Mouse (Mus musculus) frontal cortex, adult (tissue): Measurements from ENCODE around the gene Saal1.
A peak's percentile ranks its signal among the peaks of the same experiment; 100 is the strongest.
"Not testable (repeated sequence)": the region's sequence is repeated elsewhere in the genome, so short reads cannot be mapped to it uniquely, and the experiment has no call there.

Experiments
- ATAC-seq: cut with Nextera tagmentation; 2 replicates; pipeline ENCODE4 v1.9.2; 2017; ENCODE audit warnings: mild to moderate bottlenecking, moderate library complexity, mixed read lengths; ENCODE audit not compliant: low TSS enrichment

The Saal1 gene

DNA sequence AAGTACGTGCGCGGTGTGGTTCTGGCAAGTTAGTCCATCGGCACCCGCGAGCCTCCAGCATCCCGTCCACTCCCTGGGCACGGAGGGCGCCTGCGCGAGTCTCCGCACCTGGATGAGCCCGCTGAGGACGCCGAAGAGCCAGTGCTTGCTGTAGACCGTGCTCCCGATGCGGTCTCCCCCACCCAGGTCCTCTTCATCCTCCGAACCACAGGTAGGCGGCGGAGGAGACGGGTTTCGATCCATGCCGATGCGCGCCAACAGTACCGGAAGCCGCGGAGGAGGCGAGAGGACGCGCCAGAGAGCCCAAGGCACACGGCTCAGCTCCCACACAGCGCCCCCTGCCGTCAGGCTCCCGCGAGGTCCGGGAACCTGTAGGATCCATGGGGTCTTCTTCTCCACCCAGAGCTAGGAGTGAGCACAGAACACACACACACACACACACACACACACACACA lies at the start of gene Saal1:
Saal1 (minus strand) TSS at position 291 of the 455 bp plus-strand sequence.
- peak; percentile 92 for ATAC-seq

DNA sequence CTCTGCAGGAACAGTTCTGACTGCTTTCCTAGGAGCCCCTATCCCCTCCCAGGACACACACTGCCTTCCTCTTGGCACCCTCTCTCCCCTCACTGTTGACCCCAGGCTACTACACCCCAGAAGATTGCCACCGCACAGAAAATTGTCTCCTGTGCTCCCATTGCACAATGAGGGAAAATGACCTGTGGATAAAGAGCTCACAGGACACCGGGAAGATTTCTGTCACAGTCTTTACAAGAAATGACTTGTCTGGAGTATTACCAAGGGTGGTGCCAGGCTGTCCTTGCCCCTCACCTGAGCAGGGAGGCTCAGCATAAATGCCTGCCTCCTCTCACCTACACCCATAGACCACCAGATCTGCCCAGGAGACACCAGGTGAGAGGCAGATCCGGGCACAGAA lies 41.0 kb upstream of the Saal1 start, which contains the start of gene Saa2:
Saa2 (plus strand) TSS at position 301 of the 400 bp plus-strand sequence.
- no peak for ATAC-seq

DNA sequence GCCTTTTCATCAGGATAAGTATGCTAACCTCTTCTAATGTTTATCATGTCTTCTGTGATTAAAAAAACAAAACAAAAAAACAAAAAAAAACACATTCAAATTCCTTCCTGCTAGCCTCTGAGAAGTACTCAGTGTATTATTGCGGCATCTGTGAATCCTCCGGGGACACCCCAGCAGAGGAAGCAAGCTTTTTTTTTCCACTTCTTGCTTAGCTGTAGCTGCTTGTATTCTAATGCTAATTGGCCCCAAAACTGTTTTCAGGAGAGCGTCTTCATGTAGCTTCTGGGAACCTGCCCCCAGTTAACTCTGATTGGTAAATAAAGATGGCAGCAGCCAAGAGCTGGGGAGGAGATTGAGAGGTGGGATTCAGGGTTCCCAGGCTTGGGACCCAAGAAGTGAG lies 38.0 kb upstream of the Saal1 start:
- no peak for ATAC-seq

DNA sequence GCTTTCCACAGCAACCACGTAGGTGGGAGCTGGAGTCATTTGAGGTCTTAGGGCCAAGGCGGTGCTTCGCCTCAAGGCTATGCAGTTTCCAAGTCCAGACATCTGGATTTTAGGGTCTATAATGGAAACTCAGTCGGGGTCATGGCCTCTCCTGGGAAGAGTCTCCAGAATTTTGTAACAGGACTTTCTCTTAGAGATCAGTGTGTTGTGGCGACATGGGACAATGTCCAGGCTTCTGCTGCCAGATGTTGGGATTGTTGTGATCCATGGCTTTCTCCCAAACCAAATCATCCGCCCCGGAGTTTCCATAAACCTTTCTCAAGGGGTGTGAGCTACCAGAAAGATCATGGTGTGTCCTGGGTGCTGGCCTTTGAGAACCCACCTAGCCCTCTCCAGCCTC lies 35.9 kb upstream of the Saal1 start:
- ATAC-seq, result no peak

DNA sequence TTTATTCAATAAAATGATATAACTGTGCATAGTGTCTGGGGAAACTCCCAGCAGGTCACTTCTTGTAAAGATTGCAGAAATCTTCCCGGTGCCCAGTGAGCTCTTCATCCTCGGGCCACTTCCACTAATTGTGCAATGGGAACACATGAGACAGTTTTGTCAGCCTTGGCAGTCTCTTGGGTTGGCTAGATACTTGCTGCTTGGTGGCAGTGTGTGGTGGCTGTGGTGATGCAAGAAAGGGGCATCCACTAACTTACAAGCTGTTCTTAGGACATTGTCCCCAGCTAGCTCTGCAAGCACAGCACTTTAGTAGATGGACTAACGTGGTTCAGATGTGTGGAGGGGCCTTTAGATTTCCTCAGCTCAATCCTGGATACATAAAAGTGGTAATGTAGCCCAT lies 35.3 kb upstream of the Saal1 start:
- ATAC-seq, result no peak

DNA sequence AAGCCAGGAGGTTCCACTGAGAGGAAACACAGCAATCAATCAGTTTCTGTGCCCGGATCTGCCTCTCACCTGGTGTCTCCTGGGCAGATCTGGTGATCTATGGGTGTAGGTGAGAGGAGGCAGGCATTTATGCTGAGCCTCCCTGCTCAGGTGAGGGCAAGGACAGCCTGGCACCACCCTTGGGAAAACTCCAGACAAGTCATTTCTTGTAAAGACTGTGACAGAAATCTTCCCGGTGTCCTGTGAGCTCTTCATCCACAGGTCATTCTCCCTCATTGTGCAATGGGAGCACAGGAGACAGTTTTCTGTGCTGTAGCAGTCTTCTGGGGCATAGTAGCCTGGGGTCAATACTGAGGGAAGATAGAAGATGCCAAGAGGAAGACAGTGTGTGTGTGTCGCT lies 32.4 kb upstream of the Saal1 start, which contains the start of gene Saa1:
Saa1 (minus strand) TSS at position 101 of the 400 bp plus-strand sequence.
- not testable (repeated sequence) for ATAC-seq

DNA sequence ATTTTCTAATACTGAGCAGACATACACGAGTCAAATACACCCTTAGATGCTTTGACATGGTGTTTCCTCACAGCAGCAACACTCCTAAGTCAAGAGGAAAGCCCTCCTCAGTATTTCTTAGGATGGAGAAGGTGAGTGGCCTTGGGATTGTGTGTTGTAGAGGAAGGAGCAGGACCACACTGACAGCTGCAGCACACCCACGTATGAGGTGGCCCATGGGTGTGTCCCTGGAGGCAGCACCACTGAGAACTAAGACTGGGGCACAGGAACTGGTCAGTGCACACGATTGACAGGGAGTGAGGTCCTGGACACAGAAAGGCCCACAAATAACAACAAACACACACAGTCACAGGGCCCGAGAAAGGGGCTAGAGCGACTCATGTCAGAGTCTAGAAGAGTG lies 29.6 kb upstream of the Saal1 start:
- not testable (repeated sequence) for ATAC-seq

DNA sequence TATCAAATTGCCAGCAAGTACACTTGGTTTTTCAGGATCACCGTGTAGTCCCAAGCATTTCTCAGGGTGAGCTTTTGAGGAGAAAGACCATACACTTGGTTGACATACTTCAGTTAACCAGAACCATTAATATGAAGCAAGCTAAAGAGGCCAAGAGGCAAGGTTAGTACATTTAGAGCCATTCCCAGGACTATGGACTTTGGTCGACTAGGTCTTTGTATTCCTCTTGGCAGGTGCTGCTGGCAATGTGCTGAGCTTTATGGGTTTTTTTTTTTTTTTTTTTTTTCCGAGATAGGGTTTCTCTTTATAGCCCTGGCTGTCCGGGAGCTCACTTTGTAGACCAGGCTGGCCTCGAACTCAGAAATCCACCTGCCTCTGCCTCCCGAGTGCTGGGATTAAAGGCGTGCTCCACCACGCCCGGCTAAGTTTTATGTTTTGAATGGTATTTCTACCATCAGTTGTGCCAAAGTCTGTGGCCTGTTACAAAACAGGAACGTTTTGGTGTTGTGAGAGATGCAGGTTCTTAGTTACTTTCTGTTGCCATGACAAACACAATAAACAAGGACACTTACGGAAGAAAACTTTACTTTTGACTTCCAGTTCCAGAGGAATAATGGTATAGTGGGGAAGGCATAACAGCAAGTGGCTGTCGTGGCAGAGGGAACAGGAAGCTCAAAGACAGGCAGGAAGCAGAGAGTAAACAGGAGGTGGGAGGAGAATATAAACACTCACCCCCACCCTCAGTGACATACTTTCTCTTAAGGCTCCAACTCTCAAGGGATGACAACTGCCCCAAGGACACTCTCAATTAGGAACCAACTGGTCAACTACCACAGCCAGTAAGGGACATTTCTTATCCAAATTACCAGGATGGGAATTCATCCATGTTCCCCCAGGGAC lies 28.3 kb upstream of the Saal1 start:
- ATAC-seq, result no peak

DNA sequence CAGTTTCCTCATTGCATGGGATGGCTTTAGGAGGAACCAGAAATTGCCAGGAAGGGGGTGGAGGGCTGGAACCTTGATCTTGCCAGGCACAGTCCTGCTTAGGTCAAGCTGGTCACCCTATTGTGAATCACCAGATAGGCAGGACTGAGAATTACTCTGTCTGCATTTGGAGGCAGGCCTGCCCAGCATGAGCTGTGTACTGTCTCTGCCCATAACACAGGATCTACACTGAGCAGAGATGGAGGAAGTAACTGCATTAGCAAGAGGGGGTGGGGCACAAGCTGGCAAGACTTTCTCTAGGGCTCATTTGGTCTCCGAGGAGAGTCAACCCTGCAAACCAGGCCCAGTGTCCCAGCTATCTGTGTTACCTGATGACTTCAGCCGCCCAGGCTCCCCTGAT lies 24.5 kb upstream of the Saal1 start:
- no peak for ATAC-seq

DNA sequence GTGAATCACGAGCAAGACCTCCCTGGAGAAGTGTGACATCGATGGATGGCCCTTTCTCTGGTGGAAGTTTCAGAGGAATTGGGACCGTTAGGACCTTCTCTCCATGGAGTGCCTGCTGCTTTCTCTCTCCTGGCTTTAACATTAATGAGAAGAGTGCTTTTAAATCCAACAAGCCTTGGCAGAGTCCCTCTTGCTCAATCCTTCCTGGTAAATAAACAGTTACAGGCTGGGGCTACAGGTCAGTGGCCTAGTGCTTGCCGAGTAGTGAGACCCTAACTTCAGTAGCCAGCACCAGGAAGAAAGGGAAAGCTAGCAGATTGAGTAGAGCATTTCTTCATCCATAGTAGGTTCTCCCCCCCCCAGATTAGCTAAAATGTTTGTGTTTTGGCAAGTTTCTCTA lies 22.0 kb upstream of the Saal1 start, which contains the start of gene Saa4:
Saa4 (minus strand) TSS at position 146 of the 400 bp plus-strand sequence.
- ATAC-seq, result no peak

DNA sequence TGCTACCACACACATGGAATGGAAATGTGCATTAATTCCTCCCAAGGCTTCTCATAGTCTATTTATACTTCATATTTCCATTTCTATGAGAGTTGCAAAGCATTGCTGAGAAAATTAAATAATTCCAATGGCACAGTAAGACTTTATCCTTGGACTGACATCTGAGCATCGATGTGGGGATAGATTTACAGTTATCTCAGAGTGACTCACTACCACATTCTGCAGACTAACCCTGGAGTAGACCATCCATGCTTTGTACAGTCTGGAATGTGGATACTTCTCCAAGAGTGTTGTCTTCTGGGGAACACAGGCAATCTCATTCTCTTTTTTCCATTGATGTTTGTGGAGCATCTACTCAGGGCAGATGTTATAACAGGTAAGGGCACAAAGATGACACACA lies 17.1 kb upstream of the Saal1 start:
- no peak for ATAC-seq

DNA sequence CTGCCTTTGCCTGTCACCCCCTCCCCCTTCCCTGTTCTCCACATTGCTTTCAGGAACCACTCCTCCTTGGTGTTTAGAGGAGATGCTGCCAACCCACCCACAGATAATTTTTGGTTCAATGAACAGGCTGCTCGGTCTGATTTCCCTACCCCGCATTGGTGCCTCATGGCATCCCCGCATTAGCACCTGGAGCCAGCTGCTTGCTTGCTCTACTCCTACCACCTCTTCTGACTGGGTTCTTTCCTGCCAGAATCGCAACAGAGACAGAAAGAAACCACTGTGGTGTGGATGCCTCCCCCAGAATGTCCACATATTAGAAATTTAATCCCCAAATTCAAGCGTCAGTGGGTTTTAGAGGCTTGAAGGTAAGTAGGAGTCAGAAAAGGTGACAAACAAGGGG lies 13.9 kb upstream of the Saal1 start:
- ATAC-seq, result peak; percentile 41; the same call in 1 of the 2 replicates

DNA sequence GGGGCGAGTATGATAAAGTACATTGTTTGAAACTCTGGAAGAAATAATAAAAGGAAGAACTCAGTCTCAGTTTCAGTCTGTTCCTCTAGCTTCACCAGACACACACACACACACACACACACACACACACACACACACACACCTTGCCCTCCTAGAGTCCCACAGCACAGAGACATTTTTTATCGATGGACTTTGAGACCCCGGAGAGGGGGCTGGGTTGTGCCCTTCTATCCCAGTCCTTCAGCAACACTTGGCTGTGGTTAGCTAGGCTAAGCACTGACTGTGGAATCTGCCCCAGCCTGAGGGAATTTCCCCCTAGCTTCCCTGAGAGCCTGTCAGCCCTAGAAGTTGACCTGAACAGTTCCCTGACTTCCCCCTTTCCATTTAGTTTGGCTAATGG lies 13.4 kb upstream of the Saal1 start:
- no peak for ATAC-seq

DNA sequence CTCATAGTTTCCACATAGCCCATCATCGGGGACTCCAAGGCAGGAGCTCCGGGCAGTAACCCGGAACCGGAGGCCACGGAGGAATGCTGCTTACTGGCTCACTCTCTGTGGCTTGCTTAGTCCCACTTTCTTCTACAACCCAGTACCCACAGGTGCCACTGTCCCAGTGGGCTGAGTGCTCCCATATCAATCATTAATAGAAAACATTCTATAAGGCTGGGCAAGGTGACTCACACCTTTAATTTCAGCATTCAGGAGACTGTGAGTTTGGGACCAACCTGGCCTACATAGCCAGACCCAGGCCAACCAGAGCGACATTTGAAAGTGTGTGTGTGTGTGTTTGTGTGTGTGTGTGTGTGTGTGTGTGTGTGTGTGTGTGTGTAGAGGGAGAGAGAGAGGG lies 12.9 kb upstream of the Saal1 start:
- no peak for ATAC-seq

DNA sequence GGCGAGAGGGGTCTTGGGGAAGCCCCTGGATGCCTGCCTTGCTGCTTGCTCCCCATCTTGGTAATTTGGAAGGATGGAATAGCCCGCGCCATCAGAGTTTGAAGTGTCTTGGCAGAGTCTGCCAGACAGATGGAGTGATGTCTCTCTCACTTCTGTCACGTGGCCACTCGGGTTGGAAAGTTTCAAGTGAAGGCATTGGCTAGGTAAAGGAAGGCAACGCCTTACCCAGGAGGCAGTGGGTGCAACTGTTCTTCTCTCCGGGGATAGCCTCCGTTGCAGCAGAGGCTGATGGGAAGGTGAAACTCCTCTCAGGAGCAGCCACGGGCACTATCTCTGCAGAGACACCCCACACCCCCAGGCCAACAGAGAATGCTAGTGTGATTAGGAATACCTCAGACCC lies 10.0 kb upstream of the Saal1 start:
- 0 out of 2 replicates have a peak, but pooled peaks have one; percentile 20 for ATAC-seq

DNA sequence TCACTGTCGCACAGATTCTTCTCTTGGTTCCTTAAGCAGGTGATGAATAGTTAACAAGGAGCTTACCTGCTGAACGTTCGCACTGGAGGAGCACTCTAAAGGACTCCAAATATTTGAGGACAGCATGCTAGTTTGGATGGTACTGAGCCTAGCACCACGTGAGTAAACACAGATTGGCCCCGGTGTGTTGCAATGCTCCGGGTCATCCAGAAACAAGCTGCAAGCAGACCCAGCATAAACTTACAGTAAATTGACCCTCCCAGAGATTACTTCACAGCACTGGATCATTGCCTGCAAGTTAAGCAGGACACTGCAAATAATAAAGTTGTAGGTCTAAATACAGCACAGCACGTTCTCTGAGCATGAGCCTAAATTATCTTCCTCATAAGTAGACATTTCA lies 9.0 kb upstream of the Saal1 start:
- ATAC-seq, result no peak; the same call in 1 of the 2 replicates

DNA sequence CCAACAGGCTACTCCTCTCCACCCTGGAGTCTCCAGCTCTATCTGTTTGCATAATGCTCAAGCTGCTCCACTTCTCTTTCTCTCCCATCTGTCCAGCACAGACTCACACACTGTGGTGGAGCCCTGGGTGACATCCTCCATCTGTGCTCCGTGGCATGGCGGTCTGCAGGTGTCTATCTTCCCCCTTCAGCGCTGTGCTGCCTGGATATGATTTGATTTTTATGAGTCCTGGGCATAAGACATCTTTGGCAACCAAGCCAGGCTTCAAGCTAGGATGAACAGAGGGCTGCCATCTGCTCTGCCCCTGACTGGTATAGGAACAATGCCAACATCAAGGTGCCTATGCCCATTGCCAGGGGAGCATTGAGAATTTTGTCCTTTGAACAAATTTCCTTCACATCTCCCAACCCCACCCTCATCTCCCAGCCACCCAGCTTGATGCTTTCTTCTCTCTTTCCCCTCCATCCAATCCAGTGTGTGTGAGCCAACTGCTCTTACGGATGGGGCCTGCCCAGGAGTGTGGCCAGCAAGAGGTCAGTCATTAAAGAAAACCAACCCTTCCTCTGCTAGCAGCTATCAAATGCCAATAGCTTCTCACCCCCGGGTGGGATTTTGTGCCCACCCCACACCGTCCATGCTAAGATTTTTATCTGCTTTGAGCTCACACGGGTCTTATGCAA lies 8.3 kb upstream of the Saal1 start:
- no peak for ATAC-seq

DNA sequence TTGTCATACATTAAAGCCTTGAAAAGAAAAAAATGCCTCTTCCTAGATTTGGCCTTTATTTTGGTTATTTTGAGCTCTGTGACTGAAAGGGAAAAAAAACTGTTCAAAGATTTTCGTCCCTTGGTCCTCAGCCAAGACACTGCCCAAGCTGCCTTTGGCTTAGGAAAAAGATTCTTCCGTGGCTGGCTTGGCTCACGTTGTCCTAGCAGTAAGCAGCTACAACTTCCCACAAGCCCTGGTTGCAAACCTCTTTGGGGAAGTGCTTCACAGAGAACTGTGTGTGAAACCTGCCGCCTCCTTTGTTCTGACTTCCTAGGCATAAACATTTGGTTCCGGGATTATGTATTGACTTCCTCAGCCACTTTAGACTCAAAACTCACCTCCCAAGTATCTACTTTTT lies 6.4 kb upstream of the Saal1 start:
- no peak for ATAC-seq

DNA sequence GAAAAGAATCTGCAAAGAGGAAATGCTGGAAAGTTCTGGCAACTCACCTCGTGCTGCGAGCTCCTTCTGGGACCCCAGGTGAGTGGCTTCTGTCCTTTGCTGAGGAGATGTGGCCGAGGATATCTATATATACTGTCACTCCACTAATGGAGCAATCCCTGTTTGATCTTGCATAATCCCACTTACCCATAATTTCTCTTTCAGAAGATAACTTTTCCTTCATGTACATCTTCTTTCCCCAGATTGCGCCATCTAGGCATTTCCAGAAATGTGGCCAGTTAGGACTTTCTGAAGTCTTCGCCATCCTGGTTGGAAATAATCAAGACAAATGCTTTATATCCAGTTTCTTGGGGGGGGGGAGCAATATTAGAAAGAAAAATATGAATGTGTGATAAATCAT lies 5.1 kb upstream of the Saal1 start, which contains the start of gene Saa3:
Saa3 (minus strand) TSS at position 101 of the 400 bp plus-strand sequence.
- ATAC-seq, result no peak

DNA sequence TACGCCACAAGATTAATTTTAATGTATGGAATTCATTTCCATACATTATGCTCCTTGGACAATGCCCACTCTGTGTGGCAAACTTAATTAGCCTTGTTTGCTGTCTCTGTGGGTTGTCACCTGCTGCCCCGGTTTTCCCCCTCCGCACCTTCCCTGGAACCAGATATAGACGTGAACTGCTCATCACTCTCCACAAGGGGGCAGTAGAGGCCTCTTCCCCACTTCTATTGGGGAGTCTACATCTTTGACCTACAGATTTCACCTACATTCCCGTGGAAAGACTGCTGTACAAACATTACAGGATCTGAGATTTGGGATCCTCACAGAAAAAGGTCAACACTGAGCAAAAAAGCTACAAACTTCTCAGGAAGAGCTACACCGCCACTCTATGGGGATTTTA lies 4.0 kb upstream of the Saal1 start:
- peak; percentile 45; the same call in 1 of the 2 replicates for ATAC-seq

DNA sequence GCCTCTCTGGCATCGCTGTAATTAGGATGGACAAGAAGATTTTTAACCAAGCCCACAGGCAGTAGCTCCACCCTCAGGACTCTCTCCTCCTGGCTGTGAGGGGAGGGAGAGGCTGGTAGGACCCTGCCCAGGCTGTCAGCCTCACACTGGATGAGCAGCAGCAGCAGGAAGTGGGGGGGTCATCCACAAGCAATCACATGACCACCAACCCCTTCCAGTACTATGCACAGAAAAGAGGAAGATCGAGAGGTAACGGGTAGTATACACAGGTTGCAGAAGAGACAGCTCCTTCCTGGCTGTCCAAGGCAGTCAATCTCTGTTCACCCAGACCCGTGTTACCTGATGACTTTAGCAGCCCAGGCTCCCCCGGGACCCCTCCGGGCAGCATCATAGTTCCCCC lies 1.8 kb upstream of the Saal1 start:
- no peak for ATAC-seq

DNA sequence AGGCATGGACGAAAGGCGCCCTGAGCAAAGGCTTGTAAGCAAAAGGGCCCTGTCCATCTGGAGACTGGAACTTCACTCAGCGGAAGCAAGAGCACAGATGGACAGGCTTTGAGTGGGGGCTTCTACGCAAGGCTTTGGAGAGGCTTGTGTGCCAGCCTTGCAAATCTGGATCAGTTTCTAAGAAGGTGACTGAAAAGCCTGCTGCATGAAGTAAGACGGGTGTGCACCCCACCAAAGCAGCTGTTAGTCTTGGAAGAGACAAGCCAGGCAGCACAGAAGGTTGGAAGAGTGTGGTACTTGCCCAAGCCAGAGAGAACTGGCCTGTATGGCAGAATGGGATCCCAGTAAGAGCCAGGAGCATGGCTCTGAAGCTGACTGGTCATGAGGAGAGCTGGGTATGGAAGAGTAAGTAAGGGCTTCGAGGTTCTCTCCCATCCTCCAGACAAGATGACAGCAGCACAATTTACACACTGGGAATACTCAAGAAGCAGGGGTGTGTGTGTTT lies 9.9 kb downstream of the Saal1 start:
- no peak for ATAC-seq
